In the genomic region with DNA sequence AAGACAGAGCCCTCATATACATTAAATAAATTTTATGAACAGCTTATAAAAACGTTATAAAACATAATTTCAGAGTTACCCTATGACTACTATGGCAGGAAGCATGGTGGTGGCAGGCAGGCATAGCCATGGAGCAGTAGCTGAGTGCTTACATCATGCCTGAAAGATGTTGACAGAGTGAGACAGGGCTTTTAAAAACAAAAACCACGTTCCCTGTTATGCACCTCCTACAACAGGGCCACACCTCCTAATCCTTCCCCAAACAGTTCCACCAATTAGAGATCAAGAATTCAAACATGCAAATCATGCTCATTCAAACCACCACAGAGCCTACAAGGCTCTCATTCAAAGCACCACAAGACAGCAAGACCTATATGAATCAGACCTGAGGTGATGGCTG, we compare ENCODE assay signal across 13 mouse cellular contexts.
"Had no signal": no experiment of that assay in that cellular context is flagged by ENCODE, and none has a peak within 500 bp of the region (broad histone marks: within the 10 kb centered on the region; RNA-seq: fewer than 3 reads in every experiment).

No protein-coding gene starts in this region.

- H3K9me3 ChIP-seq: limb, embryonic 10.5 days; neural tube, embryonic 13.5 days had no signal

- H3K4me3 ChIP-seq: limb, embryonic 10.5 days; megakaryocyte, embryonic 14.5 days; neural tube, embryonic 13.5 days had no signal

- H3K27me3 ChIP-seq: megakaryocyte, embryonic 14.5 days; neural tube, embryonic 13.5 days had no signal

- ATAC-seq: lung, postnatal 0 days; midbrain, embryonic 16.5 days had no signal

- H3K9ac ChIP-seq: neural tube, embryonic 13.5 days had no signal

- H3K4me2 ChIP-seq: midbrain, embryonic 11.5 days; neural tube, embryonic 13.5 days had no signal

- H3K36me3 ChIP-seq: limb, embryonic 10.5 days had no signal

- H3K27ac ChIP-seq: limb, embryonic 10.5 days; neural tube, embryonic 13.5 days had no signal

- H3K4me1 ChIP-seq: limb, embryonic 10.5 days; neural tube, embryonic 13.5 days had no signal

- DNase-seq: kidney, adult 18-20 months; kidney, postnatal 10 days; lung, adult 2 months; lung, postnatal 36 days; right cerebral cortex, postnatal 14 days; thymus, adult 18-20 months; thymus, postnatal 14 days had no signal
